Mouse (Mus musculus) v-Abl transformed pro-B cells (cell line): Measurements from ENCODE around the gene Cd300lg.

ENCODE experiments used
- in situ Hi-C, 2 experiments: fragments of 400-800 bp; cut with MboI; formaldehyde crosslinking; loops; one replicate each; pipeline ENCODE4 v1.15.1; 2025; ENCODE audit not compliant: unreplicated experiment in 2 of 2

Cd300lg gene

GRCm38 (mm10) chr11:102041350-102041949, at the start of gene Cd300lg:
Cd300lg (plus strand) TSS chr11:102041509.
- in situ Hi-C loops: loop anchor here in 1 of 2 experiments (10.0 kb wide), 1 partner anchor 127 kb away; no protein-coding TSS in a partner anchor

- in situ Hi-C loops: loop anchor here (5.0 to 10.0 kb wide), 3 partner anchors 45 to 153 kb away; partner anchors contain the start of gene Nags (in 1 of the 2)
These were observed 49.5 kb upstream of the Cd300lg start for GRCm38 (mm10) chr11:101991813-101992212.

DNA sequence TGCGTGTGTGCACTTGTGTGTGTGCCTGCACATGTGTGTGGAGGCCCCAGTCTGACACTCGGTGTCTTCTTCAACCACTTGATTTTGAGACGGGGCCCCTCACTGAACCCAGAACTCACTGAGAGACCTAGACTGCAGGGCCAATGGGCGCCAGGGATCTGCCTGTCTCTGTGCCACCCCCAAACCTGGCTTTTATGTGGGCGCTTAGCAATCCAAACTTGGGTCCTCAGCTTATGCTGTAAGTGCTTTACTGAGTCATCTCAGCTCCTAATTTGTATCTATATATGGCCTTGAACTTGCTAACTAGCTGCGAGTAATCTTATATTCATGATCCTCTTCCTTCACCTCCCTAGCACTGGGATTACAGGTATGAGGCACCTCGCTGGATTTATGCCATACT, 48.9 kb upstream of the Cd300lg start:
- in situ Hi-C loops: loop anchor here (5.0 to 10.0 kb wide), 3 partner anchors 45 to 152 kb away; partner anchors contain the start of gene Nags (in 1 of the 2)

GRCm38 (mm10) chr11:101994100-101994499, 47.2 kb upstream of the Cd300lg start:
- in situ Hi-C loops: loop anchor here (5.0 to 10.0 kb wide), 3 partner anchors 43 to 151 kb away; partner anchors contain the start of gene Nags (in 1 of the 2)

GRCm38 (mm10) chr11:101995938-101996337, 45.4 kb upstream of the Cd300lg start:
- in situ Hi-C loops: loop anchor here in 1 of 2 experiments (5.0 to 10.0 kb wide), 2 partner anchors 41 to 149 kb away; partner anchors contain the start of gene Nags

DNA sequence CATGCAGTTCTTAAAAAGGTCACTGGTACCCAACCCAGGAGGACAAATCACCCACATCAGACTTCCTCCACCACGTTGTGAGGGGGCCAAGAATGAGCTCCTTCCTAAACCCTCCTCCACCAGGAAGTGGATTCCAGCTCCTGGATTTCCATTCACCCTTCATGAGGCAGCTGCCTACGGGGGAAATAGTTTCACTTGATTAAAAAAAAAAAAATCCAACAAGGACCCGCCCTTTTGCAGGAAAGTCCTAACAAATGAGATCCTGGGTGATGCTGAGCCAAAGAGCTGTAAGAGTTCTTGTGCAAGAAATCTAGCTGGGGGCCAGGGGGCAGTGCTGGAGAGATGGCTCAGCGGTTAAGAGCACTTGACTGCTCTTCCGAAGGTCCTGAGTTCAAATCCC, 43.1 kb upstream of the Cd300lg start:
- in situ Hi-C loops: loop anchor here in 1 of 2 experiments (5.0 to 10.0 kb wide), 2 partner anchors 39 to 147 kb away; partner anchors contain the start of gene Nags

DNA sequence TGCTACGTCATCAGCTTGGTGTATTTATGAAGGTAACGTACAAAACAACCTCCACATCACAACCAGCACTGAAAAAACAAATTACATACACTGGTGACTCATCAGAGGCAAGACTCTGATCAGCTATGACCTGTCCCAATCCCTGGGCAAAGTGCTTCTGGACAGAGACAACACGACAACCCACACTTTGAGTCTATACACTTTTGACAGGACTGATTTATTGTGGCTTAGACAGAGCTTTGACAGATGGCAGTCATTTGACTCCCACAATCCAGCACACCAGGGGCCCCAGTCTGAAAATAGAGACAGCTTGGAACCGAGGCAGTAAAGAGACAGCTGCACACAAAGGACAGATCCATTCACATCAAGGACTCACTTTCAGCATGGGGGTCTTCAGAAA, 41.8 kb upstream of the Cd300lg start:
- in situ Hi-C loops: loop anchor here in 1 of 2 experiments (5.0 to 10.0 kb wide), 2 partner anchors 38 to 145 kb away; partner anchors contain the start of gene Nags

DNA sequence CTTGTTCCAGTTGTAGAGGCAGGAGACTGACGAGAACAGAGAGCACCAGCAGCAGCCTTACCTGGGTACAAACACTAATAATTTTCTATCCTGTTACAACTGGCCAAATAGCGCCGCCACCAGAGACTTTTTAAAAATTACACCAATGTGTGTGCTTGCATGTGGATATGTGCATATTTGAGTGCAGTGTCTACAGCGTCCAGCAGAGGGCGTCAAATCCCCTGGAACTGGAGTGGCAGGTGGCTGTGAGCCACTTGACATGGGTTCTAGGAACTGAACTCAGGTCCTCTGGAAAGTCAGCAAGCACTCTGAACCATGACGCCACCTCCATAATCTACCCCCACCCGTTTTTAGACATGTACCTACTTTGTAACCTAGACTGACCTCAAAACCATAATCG, 37.1 kb upstream of the Cd300lg start:
- in situ Hi-C loops: no loop called here

DNA sequence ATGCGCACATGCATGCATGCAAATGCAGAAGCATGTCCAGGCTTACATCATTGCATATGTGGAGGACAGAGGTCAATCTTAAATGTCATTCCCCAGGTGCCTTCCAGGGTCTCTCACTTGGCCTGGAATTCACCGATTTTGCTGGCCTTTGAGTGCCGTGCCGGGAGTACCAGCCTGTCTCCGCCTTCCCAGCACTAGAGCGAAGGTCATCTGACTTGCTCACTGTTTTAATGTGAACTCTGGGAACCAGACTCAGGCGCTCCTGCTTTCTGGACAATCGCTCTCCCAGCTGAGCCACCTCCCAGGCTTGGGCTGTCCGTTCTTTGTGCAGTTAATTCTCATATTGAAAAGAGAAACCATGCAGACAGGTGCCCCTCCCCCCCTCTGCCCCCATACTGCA, 35.0 kb upstream of the Cd300lg start:
- in situ Hi-C loops: no loop called here

GRCm38 (mm10) chr11:102006688-102007087, 34.6 kb upstream of the Cd300lg start:
- in situ Hi-C loops: no loop called here

DNA sequence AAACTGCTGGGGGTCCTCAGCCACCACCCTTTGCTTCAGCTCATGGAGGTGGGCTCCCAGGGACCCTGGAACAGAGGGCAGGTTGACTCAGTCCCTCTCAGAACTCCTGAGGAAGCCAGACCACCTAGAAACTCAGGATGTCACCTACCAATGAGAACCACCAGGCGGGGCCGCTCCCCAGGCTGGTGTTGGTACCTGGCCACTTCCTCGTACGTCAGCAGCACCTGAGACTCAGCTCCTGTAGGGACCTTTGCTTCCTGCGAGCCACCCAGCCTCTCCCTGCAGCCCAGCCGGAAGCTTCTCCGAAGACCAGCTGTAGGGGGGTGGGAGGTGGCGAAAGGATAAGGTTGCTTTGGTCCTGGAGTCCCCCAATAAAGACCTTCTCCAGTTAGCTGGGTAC, 32.9 kb upstream of the Cd300lg start:
- in situ Hi-C loops: no loop called here

GRCm38 (mm10) chr11:102008954-102009637, 32.2 kb upstream of the Cd300lg start:
- in situ Hi-C loops: no loop called here

DNA sequence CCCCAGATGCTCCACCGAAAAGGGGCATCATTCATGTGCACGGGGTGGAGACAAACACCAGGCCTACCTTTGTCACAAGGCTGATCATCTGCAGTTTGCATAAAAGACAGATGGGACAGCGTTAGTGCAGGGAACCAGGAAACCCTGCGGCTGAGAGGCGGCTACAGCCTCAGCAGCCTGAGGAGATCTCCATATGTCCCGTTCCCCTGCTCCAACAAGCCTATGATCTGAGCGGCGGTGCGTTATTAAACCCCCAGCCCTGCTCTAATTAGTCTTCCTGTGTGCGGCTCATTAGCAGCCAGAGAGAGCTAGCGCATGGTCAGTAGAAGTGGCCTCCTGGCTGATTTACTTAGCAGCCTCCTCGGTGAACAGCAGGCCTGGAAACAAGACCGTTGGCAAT, 31.2 kb upstream of the Cd300lg start:
- in situ Hi-C loops: no loop called here

- in situ Hi-C loops: no loop called here
These were observed 29.8 kb upstream of the Cd300lg start for GRCm38 (mm10) chr11:102011510-102011909.

GRCm38 (mm10) chr11:102013201-102013600, 28.1 kb upstream of the Cd300lg start:
- in situ Hi-C loops: no loop called here

DNA sequence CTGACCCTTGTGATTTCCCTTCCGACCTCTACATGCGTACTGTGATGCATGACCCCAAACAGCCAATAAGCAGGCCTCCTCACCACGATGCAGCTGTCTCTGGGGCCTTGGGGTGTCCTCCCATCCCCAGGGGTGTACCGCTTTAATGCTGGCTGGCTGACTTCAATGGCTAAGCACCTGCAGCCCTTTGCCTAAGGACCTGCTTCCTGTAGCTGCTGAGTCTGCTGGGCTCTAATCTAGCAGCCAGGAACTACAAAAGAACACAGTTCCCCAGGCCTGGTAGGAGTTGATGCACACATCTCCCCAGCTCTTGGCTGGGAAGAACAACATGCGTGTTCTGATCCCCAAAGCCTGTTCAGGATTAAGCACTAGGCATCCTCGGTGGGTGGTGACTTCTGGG, 25.8 kb upstream of the Cd300lg start:
- in situ Hi-C loops: no loop called here

DNA sequence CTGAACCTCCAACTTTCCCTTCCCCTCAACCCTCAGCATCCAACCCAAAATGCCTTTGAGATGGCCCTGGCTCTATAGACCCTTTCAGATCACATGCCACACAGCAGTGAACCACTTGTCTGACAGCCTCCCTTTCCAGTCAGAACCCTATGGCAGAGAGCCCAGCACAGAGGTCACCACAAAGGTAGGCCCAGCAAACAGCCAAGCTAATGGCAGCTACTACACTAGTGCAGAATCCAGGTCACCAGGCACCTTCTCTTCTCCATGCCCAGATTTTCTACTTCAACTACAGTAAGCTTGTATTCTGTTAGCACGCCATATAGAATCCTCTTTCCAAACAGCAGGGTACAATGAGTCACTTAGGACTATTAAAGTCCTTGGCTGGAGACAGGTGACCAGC, 25.2 kb upstream of the Cd300lg start:
- in situ Hi-C loops: no loop called here

DNA sequence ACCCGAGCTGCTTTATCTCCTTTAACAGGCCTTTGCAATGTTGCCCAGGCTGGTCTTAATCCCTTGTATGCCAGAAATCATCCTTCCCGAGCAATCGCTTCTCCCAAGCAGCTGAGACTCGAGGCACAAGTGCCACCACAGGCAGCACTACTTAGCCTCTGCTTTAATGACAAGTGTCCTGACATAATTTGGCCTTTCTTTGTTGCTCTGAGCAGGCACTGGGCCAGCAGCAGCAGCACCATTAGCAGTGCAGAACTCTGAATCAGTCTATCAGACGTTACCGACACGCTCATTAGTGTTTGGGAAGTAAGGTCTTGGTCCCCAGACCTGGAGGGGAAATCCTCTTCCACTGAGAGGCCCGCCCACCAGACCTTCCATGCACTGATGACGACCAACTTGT, 21.6 kb upstream of the Cd300lg start:
- in situ Hi-C loops: no loop called here

- in situ Hi-C loops: no loop called here
These were observed 20.1 kb upstream of the Cd300lg start for GRCm38 (mm10) chr11:102021196-102021595.

DNA sequence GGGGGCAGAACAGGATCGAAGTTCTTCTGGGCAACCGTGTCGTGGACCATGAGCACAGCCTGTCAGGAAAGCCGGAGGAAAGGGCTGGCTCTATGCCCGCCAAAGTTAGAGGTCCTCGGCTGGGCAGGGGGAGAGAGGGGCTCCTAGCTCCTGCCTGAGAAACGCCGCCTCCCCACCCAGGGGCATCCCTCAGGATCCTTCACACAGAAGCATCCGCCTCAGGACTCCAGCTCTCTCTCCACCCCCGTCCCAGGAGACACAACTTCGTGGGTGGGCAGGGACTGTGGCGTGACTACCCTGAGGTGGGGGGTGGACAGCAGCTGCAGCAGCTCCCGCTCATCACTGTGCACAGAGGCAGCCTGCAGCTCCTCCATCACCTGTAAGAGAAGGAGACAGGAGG, 17.9 kb upstream of the Cd300lg start:
- in situ Hi-C loops: no loop called here

- in situ Hi-C loops: no loop called here
These were observed 17.1 kb upstream of the Cd300lg start for GRCm38 (mm10) chr11:102024084-102024758.
